Mouse (Mus musculus): ENCODE measurements at regions not wholly inside any gene's neighbourhood (a gene's known extent, or its start where the extent isn't known, plus 50 kb on each side); places are given as distances from the start of the nearest gene placed in this dataset.

DNA sequence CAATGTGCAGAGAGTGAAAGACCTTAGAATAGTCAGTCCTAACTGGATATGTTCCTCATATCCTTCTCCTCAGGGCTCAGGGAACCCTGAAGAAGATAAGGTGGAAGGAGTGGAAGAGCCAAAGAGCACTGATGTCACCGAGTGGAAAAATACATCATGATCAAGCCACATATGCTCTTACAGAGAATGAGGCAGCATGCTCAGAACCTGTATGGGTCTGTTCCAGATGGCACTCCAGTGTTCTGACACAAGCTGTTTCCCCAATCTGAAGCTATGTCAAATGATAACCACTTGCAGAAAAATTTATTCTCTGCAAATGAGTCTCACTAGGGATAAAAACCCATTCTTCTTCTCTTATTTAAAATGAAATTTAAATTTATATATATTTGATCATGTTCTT is 572.6 kb upstream of the Robo2 start:
- no peak overlapping the region for H3K9ac ChIP-seq
- H3K27ac ChIP-seq (replicated peaks) = no peak overlapping the region
- H3K4me1 ChIP-seq (replicated peaks) = no peaks in the 10 kb centered on the region
- no peak for ATAC-seq (ENCODE audit: low read depth)
- no peak overlapping the region for H3K4me3 ChIP-seq
- H3K4me2 ChIP-seq = no peak overlapping the region
- WGBS = 84% methylated on average over 1 of the region's 1 CpGs
- H3K27me3 ChIP-seq = no peaks in the 10 kb centered on the region
- no peaks in the 10 kb centered on the region for H3K36me3 ChIP-seq
- H3K9me3 ChIP-seq = no peaks in the 10 kb centered on the region

DNA sequence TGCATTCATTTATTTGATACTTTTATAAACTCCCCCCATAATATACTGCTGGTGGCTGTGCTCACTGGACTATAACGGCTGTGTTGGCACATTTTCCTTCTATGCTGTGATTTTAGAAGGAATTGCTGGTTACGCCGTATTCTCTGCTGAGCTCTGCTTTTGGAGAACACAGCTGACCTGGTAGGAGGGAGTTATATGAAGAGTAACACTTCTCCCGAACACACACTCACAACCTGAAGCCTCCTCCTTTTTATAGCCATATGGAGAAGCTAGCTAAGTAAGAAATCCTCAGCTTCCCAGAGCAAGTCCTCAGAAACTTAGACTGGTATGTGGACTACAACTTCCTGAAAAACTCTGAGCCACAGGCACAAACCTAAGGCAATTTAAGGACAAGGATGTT is 554.5 kb upstream of the Robo2 start:
- WGBS = 85% methylated on average over 4 of the region's 4 CpGs
- no peak overlapping the region for H3K27ac ChIP-seq (replicated peaks)

DNA sequence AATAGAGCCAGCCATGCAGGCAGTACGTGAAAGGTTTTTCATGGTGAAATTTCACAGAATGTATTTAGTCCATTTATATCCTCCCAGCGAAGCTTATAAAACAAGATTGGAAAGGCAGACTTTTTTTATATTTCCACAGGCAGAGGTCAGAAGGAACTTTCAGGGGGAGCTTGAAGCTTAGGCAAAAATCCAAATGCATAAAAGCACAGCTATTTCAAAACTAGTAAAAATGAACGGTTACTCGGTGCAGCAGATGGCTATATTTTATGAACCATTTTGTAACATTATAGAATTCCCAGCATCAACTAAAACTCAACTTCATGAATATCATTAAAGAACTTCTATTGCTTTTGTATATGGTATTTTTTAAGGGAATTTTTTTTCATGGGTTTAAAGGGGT is 518.1 kb upstream of the Robo2 start:
- no peaks in the 10 kb centered on the region for H3K27me3 ChIP-seq
- H3K4me2 ChIP-seq = no peak overlapping the region
- H3K36me3 ChIP-seq = no peaks in the 10 kb centered on the region
- ATAC-seq (ENCODE audit: low read depth) = no peak
- no peak overlapping the region for H3K4me3 ChIP-seq
- H3K9ac ChIP-seq = no peak overlapping the region
- 73% methylated on average over 4 of the region's 4 CpGs for WGBS
- H3K9me3 ChIP-seq = no peaks in the 10 kb centered on the region
- no peak overlapping the region for H3K27ac ChIP-seq (replicated peaks)
- no peaks in the 10 kb centered on the region for H3K4me1 ChIP-seq (replicated peaks)

More for the DNA sequence above, 554.5 kb upstream of the Robo2 start:
- H3K9me3 ChIP-seq = no peaks in the 10 kb centered on the region
- no peaks in the 10 kb centered on the region for H3K4me1 ChIP-seq (replicated peaks)
- no peak for ATAC-seq (ENCODE audit: low read depth)
- no peaks in the 10 kb centered on the region for H3K27me3 ChIP-seq
- H3K4me2 ChIP-seq = no peak overlapping the region
- H3K4me3 ChIP-seq = no peak overlapping the region
- no peaks in the 10 kb centered on the region for H3K36me3 ChIP-seq
- H3K9ac ChIP-seq = no peak overlapping the region

DNA sequence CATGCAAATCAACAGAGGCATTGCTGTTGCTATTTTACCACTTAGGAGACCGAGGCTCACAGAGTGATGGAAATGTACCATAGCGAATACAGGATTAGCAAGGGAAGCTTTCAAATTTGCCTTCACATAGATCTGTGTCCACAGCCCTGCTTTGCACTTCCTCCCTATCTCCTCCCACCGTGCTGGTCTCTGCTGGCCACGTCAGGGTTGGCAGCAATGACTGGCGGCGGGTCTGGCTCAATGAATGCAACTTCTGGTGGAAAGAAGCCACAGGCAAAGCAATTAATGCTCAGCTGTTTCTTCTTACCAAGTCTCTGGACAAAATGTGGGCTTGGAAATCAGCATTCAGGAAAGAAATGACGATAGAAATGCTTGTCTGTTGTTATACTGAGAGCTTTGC is 489.2 kb upstream of the Robo2 start:
- no peaks in the 10 kb centered on the region for H3K27me3 ChIP-seq
- WGBS = 64% methylated on average over 7 of the region's 7 CpGs
- H3K9me3 ChIP-seq = no peaks in the 10 kb centered on the region
- no peak overlapping the region for H3K4me3 ChIP-seq
- ATAC-seq (ENCODE audit: low read depth) = no peak
- no peak overlapping the region for H3K27ac ChIP-seq (replicated peaks)
- no peak overlapping the region for H3K4me2 ChIP-seq
- H3K9ac ChIP-seq = no peak overlapping the region
- H3K4me1 ChIP-seq (replicated peaks) = no peaks in the 10 kb centered on the region
- no peaks in the 10 kb centered on the region for H3K36me3 ChIP-seq

DNA sequence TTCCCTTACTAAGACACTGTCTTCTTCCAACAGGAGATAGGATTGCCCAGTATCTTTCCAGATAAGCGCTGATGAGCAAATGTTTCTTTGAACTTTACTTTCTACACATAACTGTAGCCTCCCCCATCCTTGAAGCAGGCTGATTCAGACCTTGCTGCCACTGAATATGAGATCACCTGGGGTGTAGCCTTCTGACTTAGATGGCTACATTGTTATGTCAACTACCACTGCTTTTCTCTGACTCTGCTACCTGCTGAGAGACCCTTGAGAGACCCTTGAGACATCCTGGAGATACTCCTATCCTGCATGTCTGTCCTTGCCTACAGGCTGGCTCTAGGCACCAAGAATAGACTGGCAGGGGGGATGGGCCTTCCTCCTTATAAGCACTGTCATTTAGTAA is 476.1 kb upstream of the Robo2 start:
- H3K4me1 ChIP-seq (replicated peaks) = no peaks in the 10 kb centered on the region
- H3K9me3 ChIP-seq = no peaks in the 10 kb centered on the region
- no peak overlapping the region for H3K4me3 ChIP-seq
- WGBS = 23% methylated on average over 1 of the region's 1 CpGs
- no peak overlapping the region for H3K27ac ChIP-seq (replicated peaks)
- H3K4me2 ChIP-seq = no peak overlapping the region
- ATAC-seq (ENCODE audit: low read depth) = no peak
- H3K9ac ChIP-seq = no peak overlapping the region
- H3K27me3 ChIP-seq = no peaks in the 10 kb centered on the region
- no peaks in the 10 kb centered on the region for H3K36me3 ChIP-seq

DNA sequence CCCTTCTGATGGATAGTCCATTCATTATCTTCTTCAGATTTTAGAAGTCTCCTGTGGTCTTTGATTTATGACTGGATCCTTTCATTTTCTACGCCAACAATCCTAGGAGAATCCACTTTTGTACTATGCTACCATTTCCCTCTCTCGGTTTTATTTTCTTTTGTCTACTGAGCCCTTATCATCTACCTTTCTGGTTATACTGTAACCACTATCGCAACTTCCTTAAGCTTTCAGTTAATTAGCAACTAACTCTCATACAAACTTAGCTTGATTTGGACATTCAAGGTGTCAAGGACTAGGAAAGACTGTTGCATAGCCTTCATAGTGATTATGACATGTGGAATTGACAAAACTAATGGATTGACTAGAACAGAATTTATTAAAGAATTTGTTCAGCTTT is 467.0 kb upstream of the Robo2 start:
- Histone ChIP-seq H3K4me2 (no peak overlapping the region), H3K4me3 (no peak overlapping the region), H3K9ac (no peak overlapping the region), H3K4me1 (replicated peaks) (no peaks in the 10 kb centered on the region), H3K36me3 (no peaks in the 10 kb centered on the region), H3K9me3 (no peaks in the 10 kb centered on the region), H3K27ac (replicated peaks) (no peak overlapping the region), H3K27me3 (no peaks in the 10 kb centered on the region)
- WGBS = 88% methylated on average over 3 of the region's 3 CpGs
- ATAC-seq (ENCODE audit: low read depth) = no peak

DNA sequence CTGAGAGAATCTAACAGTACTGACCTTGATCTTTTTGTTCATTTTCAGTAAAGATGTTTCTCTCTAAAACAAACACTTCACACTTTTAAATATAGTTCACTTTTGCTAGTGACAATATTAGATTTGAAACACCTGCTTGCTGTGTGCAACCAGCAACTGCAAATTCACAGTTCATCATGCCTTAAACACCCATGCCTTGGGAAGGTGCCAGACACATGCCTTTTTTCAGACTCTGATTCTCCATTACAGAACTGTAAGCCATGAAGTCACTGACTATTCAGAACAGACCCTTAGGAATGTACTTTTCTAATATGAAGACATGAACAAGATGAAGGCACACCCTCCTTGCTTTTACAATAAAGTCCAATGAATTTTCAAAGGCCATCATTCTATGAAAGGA is 462.1 kb upstream of the Robo2 start:
- no peaks in the 10 kb centered on the region for H3K9me3 ChIP-seq
- no peaks in the 10 kb centered on the region for H3K27me3 ChIP-seq
- no peaks in the 10 kb centered on the region for H3K4me1 ChIP-seq (replicated peaks)
- no peaks in the 10 kb centered on the region for H3K36me3 ChIP-seq
- H3K27ac ChIP-seq (replicated peaks) = no peak overlapping the region
- H3K9ac ChIP-seq = no peak overlapping the region
- no peak overlapping the region for H3K4me3 ChIP-seq
- no peak overlapping the region for H3K4me2 ChIP-seq
- no peak for ATAC-seq (ENCODE audit: low read depth)

- no peak for ATAC-seq (ENCODE audit: low read depth)
- H3K36me3 ChIP-seq = no peaks in the 10 kb centered on the region
- WGBS = 17% methylated on average over 2 of the region's 2 CpGs
Observed at GRCm38 (mm10) chr16:74857752-74858151, 446.1 kb upstream of the Robo2 start.

GRCm38 (mm10) chr16:74840006-74840405 is 428.4 kb upstream of the Robo2 start:
- WGBS = 96% methylated on average over 2 of the region's 2 CpGs
- ATAC-seq (ENCODE audit: low read depth) = no peak

More at GRCm38 (mm10) chr16:74857752-74858151, 446.1 kb upstream of the Robo2 start:
- Histone ChIP-seq H3K4me2 (no peak overlapping the region), H3K4me3 (no peak overlapping the region), H3K4me1 (replicated peaks) (no peaks in the 10 kb centered on the region), H3K27ac (replicated peaks) (no peak overlapping the region), H3K9me3 (no peaks in the 10 kb centered on the region), H3K9ac (no peak overlapping the region), H3K27me3 (no peaks in the 10 kb centered on the region)

GRCm38 (mm10) chr16:74814386-74814785 is 402.8 kb upstream of the Robo2 start:
- ATAC-seq (ENCODE audit: low read depth) = no peak
- no peaks in the 10 kb centered on the region for H3K9me3 ChIP-seq
- no peaks in the 10 kb centered on the region for H3K27me3 ChIP-seq
- H3K9ac ChIP-seq = no peak overlapping the region
- no peak overlapping the region for H3K4me3 ChIP-seq
- H3K4me2 ChIP-seq = no peak overlapping the region
- H3K4me1 ChIP-seq (replicated peaks) = no peaks in the 10 kb centered on the region
- no peaks in the 10 kb centered on the region for H3K36me3 ChIP-seq
- 70% methylated on average over 3 of the region's 3 CpGs for WGBS
- H3K27ac ChIP-seq (replicated peaks) = no peak overlapping the region

More at GRCm38 (mm10) chr16:74840006-74840405, 428.4 kb upstream of the Robo2 start:
- H3K4me2 ChIP-seq = no peak overlapping the region
- no peaks in the 10 kb centered on the region for H3K4me1 ChIP-seq (replicated peaks)
- no peaks in the 10 kb centered on the region for H3K27me3 ChIP-seq
- H3K36me3 ChIP-seq = no peaks in the 10 kb centered on the region
- H3K9ac ChIP-seq = no peak overlapping the region
- no peak overlapping the region for H3K4me3 ChIP-seq
- H3K9me3 ChIP-seq = no peaks in the 10 kb centered on the region
- H3K27ac ChIP-seq (replicated peaks) = no peak overlapping the region

DNA sequence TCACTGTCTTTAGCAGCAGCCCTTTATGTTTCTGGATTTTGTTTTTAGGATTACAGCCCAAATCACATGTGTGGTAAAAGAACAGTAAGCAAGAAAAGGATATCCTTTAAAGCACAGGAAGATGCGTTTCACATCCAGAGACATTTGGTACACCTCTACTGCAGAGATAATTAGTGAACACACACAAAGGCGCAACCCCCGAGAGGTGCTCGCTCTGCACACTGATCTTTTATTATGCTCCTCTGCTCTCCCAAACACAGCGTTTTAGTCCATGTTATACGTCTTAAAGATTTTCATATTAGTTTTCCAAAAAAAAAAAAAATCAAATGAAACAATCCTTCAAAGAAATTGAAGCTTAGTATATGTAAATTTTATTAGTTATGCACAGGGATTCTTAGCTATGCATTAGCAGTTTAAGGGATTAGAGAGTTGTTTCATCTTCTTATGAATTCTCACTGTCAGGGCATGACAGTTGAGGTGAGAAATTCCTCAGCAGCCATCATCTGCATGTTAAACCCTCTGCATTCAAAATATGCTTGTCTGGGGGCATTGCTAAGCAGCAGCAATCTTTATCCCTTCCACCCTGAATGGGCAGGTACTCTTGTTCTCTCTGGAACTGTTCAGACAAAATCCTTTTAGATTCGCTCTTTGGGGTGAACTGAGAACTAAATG is 397.7 kb upstream of the Robo2 start:
- H3K9ac ChIP-seq = no peak overlapping the region
- H3K4me1 ChIP-seq (replicated peaks) = no peaks in the 10 kb centered on the region
- H3K4me3 ChIP-seq = no peak overlapping the region
- no peaks in the 10 kb centered on the region for H3K36me3 ChIP-seq
- H3K27me3 ChIP-seq = no peaks in the 10 kb centered on the region
- WGBS = 30% methylated on average over 7 of the region's 7 CpGs
- ATAC-seq (ENCODE audit: low read depth) = no peak
- H3K9me3 ChIP-seq = no peaks in the 10 kb centered on the region
- no peak overlapping the region for H3K27ac ChIP-seq (replicated peaks)
- H3K4me2 ChIP-seq = no peak overlapping the region

DNA sequence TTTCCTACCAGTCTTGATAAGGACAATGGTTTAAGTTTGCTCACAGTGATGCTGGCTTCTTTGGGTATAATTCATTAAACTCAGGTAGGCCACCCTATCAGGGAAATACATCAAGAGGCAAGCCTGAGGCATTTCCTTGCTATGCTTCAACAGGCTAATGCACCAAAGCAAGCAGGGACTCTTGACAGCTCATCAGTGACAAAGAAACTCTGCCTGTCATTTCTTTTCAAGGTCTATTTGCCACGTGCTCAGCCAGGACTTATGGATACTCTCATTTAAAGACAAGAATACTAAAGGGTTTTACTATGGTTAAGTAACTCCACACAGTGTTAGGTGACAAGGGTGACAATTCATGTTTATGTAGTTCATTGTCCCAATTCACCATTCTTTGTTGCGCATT is 395.1 kb upstream of the Robo2 start:
- Histone ChIP-seq H3K9ac (no peak overlapping the region), H3K27ac (replicated peaks) (no peak overlapping the region; the same call in 1 of the 2 replicates), H3K4me3 (no peak overlapping the region), H3K4me1 (replicated peaks) (no peaks in the 10 kb centered on the region), H3K9me3 (no peaks in the 10 kb centered on the region), H3K4me2 (no peak overlapping the region), H3K27me3 (no peaks in the 10 kb centered on the region), H3K36me3 (no peaks in the 10 kb centered on the region)
- 0 out of 2 replicates have a peak, but pooled peaks have one; percentile 19 for ATAC-seq (ENCODE audit: low read depth)
- 34% methylated on average over 2 of the region's 2 CpGs for WGBS

DNA sequence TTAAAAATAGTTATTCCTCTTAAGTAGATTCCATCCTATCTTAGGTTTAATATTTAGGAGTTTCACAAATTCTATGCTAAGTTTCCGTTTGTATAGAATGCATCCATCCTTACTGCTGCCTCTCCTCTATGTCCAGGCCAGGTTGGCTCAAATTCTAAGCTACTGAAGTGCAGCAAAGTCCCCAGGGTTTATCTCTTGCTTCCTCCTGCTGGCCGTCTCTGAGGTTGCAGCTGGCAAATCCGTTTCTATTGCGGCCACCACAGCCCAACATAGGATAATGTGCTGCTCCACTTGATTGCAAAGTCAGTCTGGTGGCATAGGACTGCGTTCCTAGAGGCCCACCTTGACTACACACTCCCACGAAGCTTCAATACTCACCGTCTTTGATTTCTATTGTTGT is 389.7 kb upstream of the Robo2 start:
- peak; percentile 36 for ATAC-seq (ENCODE audit: low read depth)
- Histone ChIP-seq H3K27ac (replicated peaks) (no peak overlapping the region), H3K27me3 (no peaks in the 10 kb centered on the region), H3K4me3 (no peak overlapping the region), H3K9me3 (no peaks in the 10 kb centered on the region), H3K9ac (no peak overlapping the region), H3K4me1 (replicated peaks) (no peaks in the 10 kb centered on the region; the same call in 1 of the 2 replicates), H3K36me3 (no peaks in the 10 kb centered on the region), H3K4me2 (no peak overlapping the region)
- 11% methylated on average over 7 of the region's 7 CpGs for WGBS
